Mouse (Mus musculus) kidney, postnatal 14 days (tissue): Measurements from ENCODE around the gene Nob1.

ENCODE experiments used
- DNase-seq: peaks from one replicate; pipeline ENCODE4 v3.0.0; 2022; ENCODE audit warnings: mixed read lengths

Nob1 gene

DNA sequence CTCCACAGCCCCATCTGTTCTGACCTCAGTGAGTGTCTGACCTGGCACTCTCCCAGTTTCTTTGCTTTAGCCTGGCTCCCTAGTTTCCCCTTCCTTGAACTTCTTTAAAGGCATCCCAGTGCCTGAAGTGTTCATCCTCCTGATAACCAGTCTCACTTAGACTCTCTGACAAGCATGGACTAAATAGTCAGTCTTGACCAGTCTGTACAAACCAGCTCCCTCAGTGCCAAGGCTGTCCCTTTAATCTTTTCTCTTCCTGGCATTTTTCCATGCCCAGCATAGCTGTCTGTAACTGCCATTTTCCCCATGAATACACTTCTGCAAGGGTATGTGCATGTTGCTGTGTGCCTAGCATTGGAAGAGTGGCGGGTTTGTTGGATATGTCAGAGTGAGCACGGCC is 39.8 kb downstream of the Nob1 start:
- no peak for DNase-seq

DNA sequence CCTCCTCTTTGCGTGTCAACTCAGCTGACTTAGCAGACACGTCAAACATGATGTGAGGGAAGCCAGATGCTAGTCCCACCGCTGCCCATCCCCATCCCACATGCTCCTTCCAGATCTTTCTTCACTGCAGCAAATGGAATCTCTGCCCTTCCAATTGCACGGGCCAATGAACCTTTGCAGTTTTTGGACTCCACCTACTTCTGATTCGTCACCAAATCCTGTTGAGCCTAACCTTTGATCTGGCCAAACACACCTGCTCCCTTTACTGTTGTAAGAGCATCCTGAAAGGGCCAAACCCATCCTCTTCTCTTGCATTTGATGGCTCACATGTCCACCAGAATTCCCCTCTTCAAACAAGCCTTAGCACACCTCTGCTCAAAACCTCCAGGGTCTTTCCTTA is 40.2 kb downstream of the Nob1 start:
- no peak for DNase-seq

- DNase-seq, result no peak
Measured at GRCm38 (mm10) chr8:107382898-107383297, 42.0 kb downstream of the Nob1 start.

DNA sequence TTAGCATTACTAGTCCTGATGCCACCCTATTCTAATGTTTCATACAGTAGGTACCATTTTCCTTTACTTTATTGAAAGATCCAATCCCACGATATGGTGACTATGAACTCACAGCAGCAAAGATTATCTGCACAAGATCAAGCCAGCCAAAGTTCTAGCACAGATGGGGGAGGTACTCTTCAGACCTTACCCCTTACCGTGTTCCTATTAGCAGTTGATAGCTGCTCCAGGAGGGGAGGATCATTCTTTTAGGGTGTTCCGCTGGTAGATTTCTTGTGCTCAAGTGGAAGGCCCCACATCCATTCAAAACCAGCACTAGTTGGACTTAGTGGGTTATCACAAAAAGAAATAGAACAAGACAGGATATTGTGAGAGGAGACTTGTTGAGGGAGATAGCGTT is 43.2 kb downstream of the Nob1 start:
- DNase-seq, result no peak

DNA sequence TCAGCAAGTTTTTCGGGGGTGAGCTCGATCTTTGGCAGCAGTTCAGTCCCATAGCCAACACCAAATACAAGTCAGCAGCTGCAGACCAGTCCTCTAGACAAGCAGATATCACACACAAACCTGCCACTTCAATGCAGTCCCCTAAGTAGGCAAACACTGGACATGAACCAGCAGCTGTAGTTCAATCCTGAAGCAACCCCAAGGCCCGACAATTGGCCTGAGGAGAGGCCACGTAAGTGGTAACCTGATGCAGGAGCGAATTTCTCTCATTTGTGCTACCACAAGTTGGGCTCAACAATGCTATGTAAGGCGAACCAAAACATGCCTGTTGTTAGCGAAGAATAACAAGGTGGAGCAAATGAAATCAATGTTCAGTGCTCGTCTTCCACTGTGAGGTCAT is 44.1 kb downstream of the Nob1 start:
- no peak for DNase-seq

GRCm38 (mm10) chr8:107377346-107377745 is 47.5 kb downstream of the Nob1 start:
- no peak for DNase-seq

- no peak for DNase-seq
Measured at GRCm38 (mm10) chr8:107370311-107370710, 54.5 kb downstream of the Nob1 start.
